Mouse (Mus musculus) urinary bladder, postnatal 36 days (tissue): ENCODE measurements around the gene Sec14l1.
"Not testable (repeated sequence)": the region's sequence is repeated elsewhere in the genome, so short reads cannot be mapped to it uniquely, and the experiment has no call there.

Source experiments
- DNase-seq, 2 experiments: peaks; one replicate each; pipeline ENCODE4 v3.0.0; 2022; ENCODE audit warnings: low spot score in 2 of 2, mixed read lengths in 1 of 2

Sec14l1 gene

GRCm38 (mm10) chr11:117114592-117115345, at the start of gene Sec14l1:
Sec14l1 (plus strand) TSS chr11:117115168.
- DNase-seq, result peak; percentile 99

GRCm38 (mm10) chr11:117065602-117066001, 49.4 kb upstream of the Sec14l1 start:
- DNase-seq, result not testable (repeated sequence)

- DNase-seq, result no peak
Observed at GRCm38 (mm10) chr11:117066738-117067137, 48.2 kb upstream of the Sec14l1 start.

GRCm38 (mm10) chr11:117068332-117068731, 46.6 kb upstream of the Sec14l1 start:
- no peak for DNase-seq

- no peak for DNase-seq
Observed at GRCm38 (mm10) chr11:117069027-117069426, 45.9 kb upstream of the Sec14l1 start.

- no peak for DNase-seq
Observed at GRCm38 (mm10) chr11:117070711-117071110, 44.3 kb upstream of the Sec14l1 start.

- DNase-seq, result peak; percentile 75 to 81
Observed at GRCm38 (mm10) chr11:117072128-117072527, 42.8 kb upstream of the Sec14l1 start.

- no peak for DNase-seq
Observed at GRCm38 (mm10) chr11:117073426-117073825, 41.5 kb upstream of the Sec14l1 start.

GRCm38 (mm10) chr11:117076576-117077196, 38.3 kb upstream of the Sec14l1 start:
- DNase-seq, result peak; percentile 75 to 83

- DNase-seq, result no peak
Observed at GRCm38 (mm10) chr11:117077227-117077626, 37.7 kb upstream of the Sec14l1 start.

- DNase-seq, result no peak
Observed at GRCm38 (mm10) chr11:117077902-117078301, 37.1 kb upstream of the Sec14l1 start.

- no peak for DNase-seq
Observed at GRCm38 (mm10) chr11:117078637-117079240, 36.2 kb upstream of the Sec14l1 start.

- no peak for DNase-seq
Observed at GRCm38 (mm10) chr11:117079651-117080190, 35.2 kb upstream of the Sec14l1 start.

GRCm38 (mm10) chr11:117080209-117080608, 34.8 kb upstream of the Sec14l1 start:
- DNase-seq, result no peak

- peak; percentile 60 to 83 for DNase-seq
Observed at GRCm38 (mm10) chr11:117081165-117082064, 33.6 kb upstream of the Sec14l1 start.

- no peak for DNase-seq
Observed at GRCm38 (mm10) chr11:117082353-117082934, 32.5 kb upstream of the Sec14l1 start.

GRCm38 (mm10) chr11:117083052-117083881, 31.7 kb upstream of the Sec14l1 start:
- peak in 1 of 2 experiments; percentile 70 for DNase-seq

GRCm38 (mm10) chr11:117083882-117084260, 31.1 kb upstream of the Sec14l1 start:
- DNase-seq, result not testable (repeated sequence)

- DNase-seq, result no peak
Observed at GRCm38 (mm10) chr11:117086215-117086614, 28.8 kb upstream of the Sec14l1 start.
